Mouse (Mus musculus) adrenal gland, postnatal 36 days (tissue): ENCODE data around the gene Opcml. TPM values are rescaled to one million over a fixed set of nuclear protein-coding genes. Genes with fewer than 3 reads are reported as not detected.

Experiments used
- DNase-seq, 2 experiments: peaks; one replicate each; pipeline ENCODE4 v3.0.0; 2021; ENCODE audit warnings: mixed read lengths in 1 of 2
- microRNA-seq: library from miRNA; unstranded; fragments of <30 nt; microRNA quantifications from one replicate; pipeline ENCODE4 v1.2.0, GENCODE M21; 2021
- total RNA-seq, 2 experiments: library from RNA; stranded (reverse); gene quantifications; 2 replicates each; pipeline ENCODE4 v1.2.3; 2021

Gene Opcml
- total RNA-seq, 2 experiments from 2014 or later = 1.3 to 2.3 TPM

DNA sequence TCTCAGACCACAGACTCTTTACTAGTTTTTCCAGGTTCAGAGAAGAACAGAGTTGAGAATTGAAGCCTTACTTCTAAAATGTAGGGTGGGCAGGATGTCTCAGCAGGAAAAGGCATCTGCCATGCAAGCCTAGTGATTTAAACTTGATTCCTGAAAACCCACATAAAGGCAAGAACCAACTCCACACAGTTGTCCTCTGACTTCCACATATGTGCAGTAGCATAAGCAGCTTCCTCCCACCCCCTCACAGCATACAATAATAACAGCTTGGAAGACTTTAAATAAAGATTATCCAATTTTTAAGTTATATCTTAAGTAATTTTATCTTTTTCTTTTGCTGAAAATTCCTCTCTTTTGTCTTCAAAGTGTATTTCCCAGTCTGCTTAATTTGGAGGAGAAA lies 1150.3 kb downstream of the Opcml start:
- no peak for DNase-seq

DNA sequence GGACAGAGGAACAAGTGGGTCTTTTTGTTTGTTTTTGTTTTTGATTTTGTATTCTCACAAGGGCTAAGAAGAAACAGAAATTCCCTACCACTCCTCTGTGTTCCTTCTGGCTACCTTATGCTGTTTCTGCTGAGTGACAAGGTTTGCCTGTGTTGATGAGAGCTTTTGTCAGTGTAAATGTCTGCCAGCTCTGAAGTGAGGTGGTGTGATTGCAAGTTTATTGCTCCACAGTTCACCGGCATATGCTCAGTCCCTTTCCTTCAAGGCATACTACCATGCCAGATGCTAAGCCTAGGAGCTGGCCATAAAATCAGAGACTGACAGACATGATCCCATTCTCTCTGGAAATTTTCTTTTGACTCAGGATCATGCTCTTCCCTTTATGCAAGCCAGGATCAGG lies 1178.9 kb downstream of the Opcml start:
- no peak for DNase-seq

Small RNAs within 50 kb of the gene (microRNA-seq; reads per million reads assigned to microRNA genes)
- gene Gm44316 = not detected
